Mouse (Mus musculus) C2C12 (cell line): ENCODE data around the gene Wasf1.

Experiments
- CEBPB ChIP-seq: IDR thresholded peaks from one replicate; pipeline ENCODE4 v1.6.1; 2011; ENCODE audit warnings: low read depth, mild to moderate bottlenecking, control low read depth, moderate library complexity
- CTCF ChIP-seq: IDR thresholded peaks from one replicate; pipeline ENCODE4 v1.5.1; 2011; ENCODE audit not compliant: control insufficient read depth, insufficient read depth, insufficient read length
- MAX ChIP-seq: IDR thresholded peaks from one replicate; pipeline ENCODE4 v1.6.1; 2011; ENCODE audit warnings: mild to moderate bottlenecking, control low read depth
- MYOD1 ChIP-seq: IDR thresholded peaks from one replicate; pipeline ENCODE4 v1.6.1; 2011; ENCODE audit warnings: low read depth; ENCODE audit not compliant: control insufficient read depth, insufficient read length
- USF1 ChIP-seq: IDR thresholded peaks from one replicate; pipeline ENCODE4 v1.6.1; 2011; ENCODE audit warnings: low read depth, mild to moderate bottlenecking, control low read depth, moderate library complexity

- TF ChIP-seq CTCF, result no peak
- TF ChIP-seq MAX, result no peak
- TF ChIP-seq USF1, result peak; percentile 12
- TF ChIP-seq MYOD1, result no peak
- TF ChIP-seq CEBPB, result no peak
These were observed at the start of gene Wasf1, which contains the start of gene Cdc40 for GRCm38 (mm10) chr10:40882831-40883643.
